Mouse (Mus musculus) leukemia stem cell, adult 10-12 weeks (primary cell): Measurements from ENCODE around the gene Slc25a31. TPM values are rescaled to one million over a fixed set of nuclear protein-coding genes. Genes with fewer than 3 reads are reported as not detected.

Source experiments
- polyA plus RNA-seq: library from polyadenylated mRNA; stranded (reverse); fragments of >175 nt; gene quantifications from 2 replicates; pipeline ENCODE4 v1.2.3, GENCODE M21; 2012; ENCODE audit warnings: low replicate concordance

Gene Slc25a31
- polyA plus RNA-seq = not detected in 2 replicates

GRCm38 (mm10) chr3:40708655-40709054 lies at the start of gene Slc25a31:
TSS of gene Slc25a31 (plus strand) at chr3:40708855.

GRCm38 (mm10) chr3:40744024-40744835 lies 35.6 kb downstream of the Slc25a31 start, which contains the start of gene Hspa4l:
TSS of gene Hspa4l (plus strand) at chr3:40744495.

Other genes with a start within 250 kb of the Slc25a31 start
- 0.62 and 1.9 TPM in 2 replicates for gene Intu, start 177.6 kb upstream of the Slc25a31 start, polyA plus RNA-seq
- 7.4 and 11.5 TPM in 2 replicates for gene Hspa4l, start 35.6 kb downstream of the Slc25a31 start, polyA plus RNA-seq
- gene Plk4, start 91.2 kb downstream of the Slc25a31 start, polyA plus RNA-seq = 15.7 and 16.9 TPM in 2 replicates
- gene Mfsd8, start 138.0 kb downstream of the Slc25a31 start, polyA plus RNA-seq = 0.82 and 1.5 TPM in 2 replicates
- gene Abhd18, start 138.1 kb downstream of the Slc25a31 start, polyA plus RNA-seq = 0.12 and 0.68 TPM in 2 replicates
- gene 1700034I23Rik, start 193.7 kb downstream of the Slc25a31 start, polyA plus RNA-seq = not detected in 2 replicates
- gene Larp1b, start 241.0 kb downstream of the Slc25a31 start, polyA plus RNA-seq = 27.0 and 50.4 TPM in 2 replicates